Mouse (Mus musculus) monocyte, adult 5-6 weeks (primary cell): Measurements from ENCODE around the gene Slc6a20a. TPM values are rescaled to one million over a fixed set of nuclear protein-coding genes. Genes with fewer than 3 reads are reported as not detected.
A peak's percentile ranks its signal among the peaks of the same experiment; 100 is the strongest.
"Not testable (repeated sequence)": the region's sequence is repeated elsewhere in the genome, so short reads cannot be mapped to it uniquely, and the experiment has no call there.

Experiments
- ATAC-seq: fragments of 153-309, 156-312 bp; replicated peaks from 2 replicates; pipeline ENCODE4 v1.8.0; 2017; ENCODE audit warnings: mild to moderate bottlenecking; ENCODE audit not compliant: low TSS enrichment, insufficient number of reproducible peaks, severe bottlenecking, poor library complexity, low FRiP score
- total RNA-seq: library from RNA; stranded (forward); fragments of 200-1000, 200-491, 200-594 nt; gene quantifications from 3 replicates; pipeline ENCODE4 v1.2.3, GENCODE M21; 2017

The Slc6a20a gene
- total RNA-seq = 0.19 to 0.38 TPM in 2 of 3 replicates, not detected in the other

GRCm38 (mm10) chr9:123678327-123679105 is at the start of gene Slc6a20a, which contains the start of gene Ccr9:
Slc6a20a (minus strand) TSS chr9:123678885.
Ccr9 (plus strand) TSS chr9:123678439.
- no peak for ATAC-seq

GRCm38 (mm10) chr9:123722737-123723493 is 44.2 kb upstream of the Slc6a20a start:
- ATAC-seq = peak; percentile 40; the same call in 1 of the 2 replicates

GRCm38 (mm10) chr9:123717186-123718008 is 38.7 kb upstream of the Slc6a20a start, which contains the start of gene Lztfl1:
Lztfl1 (minus strand) TSS chr9:123717697.
- peak; percentile 100 for ATAC-seq

GRCm38 (mm10) chr9:123716301-123716700 is 37.6 kb upstream of the Slc6a20a start:
- ATAC-seq = no peak

- ATAC-seq = no peak
Observed at GRCm38 (mm10) chr9:123713111-123713510, 34.4 kb upstream of the Slc6a20a start.

GRCm38 (mm10) chr9:123709226-123709625 is 30.5 kb upstream of the Slc6a20a start:
- ATAC-seq = no peak

- ATAC-seq = no peak
Observed at GRCm38 (mm10) chr9:123701822-123702221, 23.1 kb upstream of the Slc6a20a start.

GRCm38 (mm10) chr9:123695634-123696302 is 17.1 kb upstream of the Slc6a20a start:
- no peak for ATAC-seq

- ATAC-seq = no peak
Observed at GRCm38 (mm10) chr9:123688227-123688626, 9.5 kb upstream of the Slc6a20a start.

- ATAC-seq = no peak
Observed at GRCm38 (mm10) chr9:123686206-123686605, 7.5 kb upstream of the Slc6a20a start.

GRCm38 (mm10) chr9:123683704-123684103 is 5.0 kb upstream of the Slc6a20a start:
- no peak for ATAC-seq

GRCm38 (mm10) chr9:123679198-123679597 is 513 bp upstream of the Slc6a20a start:
- no peak for ATAC-seq

- ATAC-seq = no peak
Observed at GRCm38 (mm10) chr9:123665645-123666044, 13.0 kb downstream of the Slc6a20a start.

- not testable (repeated sequence) for ATAC-seq
Observed at GRCm38 (mm10) chr9:123659986-123660676, 18.6 kb downstream of the Slc6a20a start.

GRCm38 (mm10) chr9:123658981-123659380 is 19.7 kb downstream of the Slc6a20a start:
- no peak for ATAC-seq

GRCm38 (mm10) chr9:123657457-123657856 is 21.2 kb downstream of the Slc6a20a start:
- ATAC-seq = no peak

GRCm38 (mm10) chr9:123651369-123651768 is 27.3 kb downstream of the Slc6a20a start:
- no peak for ATAC-seq
